Mouse (Mus musculus) embryonic facial prominence, embryonic 12.5 days (tissue): ENCODE data around the gene Tenm2. TPM values are rescaled to one million over a fixed set of nuclear protein-coding genes. Genes with fewer than 3 reads are reported as not detected.

Experiments
- ATAC-seq: fragments of 200-750 bp; cut with Nextera tagmentation; 2 replicates; pipeline ENCODE4 v1.8.0; 2017; ENCODE audit not compliant: insufficient number of reproducible peaks, insufficient read depth, low FRiP score, low TSS enrichment
- H3K27ac ChIP-seq: fragments of 300-500 bp; sonication (generic); 2 replicates; pipeline ENCODE4 v1.5.1; 2016; ENCODE audit warnings: mild to moderate bottlenecking
- H3K27me3 ChIP-seq: fragments of 300-500 bp; sonication (generic); 2 replicates; pipeline ENCODE4 v1.6.1; 2016; ENCODE audit warnings: mild to moderate bottlenecking, moderate library complexity
- H3K36me3 ChIP-seq: fragments of 300-500 bp; sonication (generic); 2 replicates; pipeline ENCODE4 v1.6.1; 2016; ENCODE audit warnings: mild to moderate bottlenecking
- H3K4me1 ChIP-seq: fragments of 300-500 bp; sonication (generic); 2 replicates; pipeline ENCODE4 v1.6.1; 2016
- H3K4me2 ChIP-seq: fragments of 300-500 bp; sonication (generic); replicated peaks from 2 replicates; pipeline ENCODE4 v1.6.1; 2016; ENCODE audit warnings: mild to moderate bottlenecking, moderate library complexity
- H3K4me3 ChIP-seq: fragments of 300-500 bp; sonication (generic); 2 replicates; pipeline ENCODE4 v1.5.1; 2016; ENCODE audit warnings: mild to moderate bottlenecking
- H3K9ac ChIP-seq: fragments of 300-500 bp; sonication (generic); 2 replicates; pipeline ENCODE4 v1.6.1; 2016; ENCODE audit warnings: mild to moderate bottlenecking, moderate library complexity
- H3K9me3 ChIP-seq: fragments of 300-500 bp; sonication (generic); 2 replicates; pipeline ENCODE4 v1.6.1; 2016; ENCODE audit warnings: mild to moderate bottlenecking, moderate library complexity
- WGBS: fragments of 180-500 bp; shearing (Covaris S2); methylation state at CpG from one replicate; pipeline ENCODE4 v1.1.7; 2016; 5-methylcytosine and 5-hydroxymethylcytosine counted together
- polyA plus RNA-seq: library from polyadenylated mRNA; unstranded; fragments of >200 nt; fragmentation: Nextera tagmentation; extraction: Ambion mirVana; gene quantifications from 2 replicates; pipeline ENCODE4 v1.2.1, GENCODE M21; 2016

The Tenm2 gene
- polyA plus RNA-seq, 1 experiment from 2014 or later: 3.4 TPM

DNA sequence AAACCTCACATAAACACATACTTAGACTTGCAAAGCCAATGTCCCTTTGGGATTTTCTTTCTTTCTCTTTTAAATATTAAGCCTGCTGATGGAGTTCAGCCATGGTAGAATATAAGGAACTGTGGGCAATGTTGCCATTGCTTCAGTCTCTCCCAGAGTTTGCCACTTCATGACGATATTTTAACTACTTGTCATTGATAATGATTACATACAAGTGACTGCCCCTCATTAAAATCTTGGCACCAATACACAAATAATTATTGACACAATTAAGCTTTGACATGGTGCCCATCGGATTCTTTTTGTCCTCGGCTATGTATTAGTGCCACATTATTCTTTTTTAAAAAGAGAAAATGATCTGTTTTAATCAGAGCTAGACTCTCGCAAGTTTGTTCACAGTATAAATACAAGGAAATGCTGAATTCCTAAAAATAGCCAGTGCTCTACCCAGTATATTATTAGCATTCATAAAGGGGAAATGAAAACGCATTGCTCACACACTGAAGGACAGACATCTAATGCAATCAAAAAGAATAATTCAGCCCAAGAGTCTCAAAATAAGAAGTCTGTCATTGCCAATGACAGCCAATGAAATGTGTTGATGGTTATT lies 158.7 kb downstream of the Tenm2 start:
- Histone ChIP-seq H3K4me2 (no peak overlapping the region), H3K9ac (no peak overlapping the region), H3K27ac (no peak overlapping the region), H3K4me3 (no peak overlapping the region), H3K9me3 (no peaks in the 10 kb centered on the region), H3K27me3 (no peaks in the 10 kb centered on the region), H3K36me3 (no peaks in the 10 kb centered on the region), H3K4me1 (no peaks in the 10 kb centered on the region)
- WGBS: 86% methylated on average over 5 of the region's 5 CpGs
- no peak for ATAC-seq

DNA sequence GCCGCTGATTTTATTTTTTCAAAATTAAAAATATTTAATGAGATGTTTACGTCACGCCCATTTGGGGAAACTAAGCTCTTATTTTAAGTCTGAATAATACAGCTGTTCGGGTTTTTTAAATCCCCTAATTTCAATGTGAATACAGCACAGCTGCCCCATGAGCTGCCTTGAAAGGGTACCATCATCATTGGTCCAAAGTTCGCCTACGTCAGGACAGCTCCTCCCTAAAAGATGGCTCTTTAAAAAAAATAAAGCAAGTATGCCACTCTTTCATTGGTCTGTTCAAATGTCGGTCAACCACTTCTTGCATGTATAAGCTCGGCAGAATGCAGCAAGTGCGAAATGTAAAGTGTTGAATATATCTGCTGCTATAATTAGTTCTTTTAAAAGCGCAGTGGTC lies 160.4 kb downstream of the Tenm2 start:
- no peaks in the 10 kb centered on the region for H3K4me1 ChIP-seq
- no peak overlapping the region for H3K4me3 ChIP-seq
- H3K27me3 ChIP-seq: no peaks in the 10 kb centered on the region
- no peaks in the 10 kb centered on the region for H3K36me3 ChIP-seq
- WGBS: 88% methylated on average over 10 of the region's 10 CpGs
- H3K27ac ChIP-seq: no peak overlapping the region
- H3K9ac ChIP-seq: no peak overlapping the region
- H3K4me2 ChIP-seq: no peak overlapping the region
- ATAC-seq: no peak
- H3K9me3 ChIP-seq: no peaks in the 10 kb centered on the region

DNA sequence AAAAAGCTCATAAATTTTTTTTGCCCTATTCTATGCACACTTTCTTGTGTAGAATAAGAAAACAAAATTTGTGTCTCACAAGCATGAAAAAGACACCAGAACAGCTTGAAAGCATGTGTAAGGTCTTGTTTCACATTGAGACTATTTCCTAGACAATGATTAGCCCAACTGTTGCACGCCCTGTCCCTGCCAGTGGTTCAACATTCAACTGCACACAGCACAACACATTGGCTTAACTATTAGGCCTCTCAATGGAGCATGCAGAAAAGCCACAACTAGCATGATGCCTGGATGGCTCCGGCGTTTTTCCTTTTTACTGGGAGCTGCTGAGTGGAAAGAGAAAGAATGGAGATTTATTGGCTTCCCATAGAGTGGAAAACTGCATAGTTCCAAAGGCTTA lies 170.3 kb downstream of the Tenm2 start:
- ATAC-seq: no peak
- no peaks in the 10 kb centered on the region for H3K36me3 ChIP-seq

DNA sequence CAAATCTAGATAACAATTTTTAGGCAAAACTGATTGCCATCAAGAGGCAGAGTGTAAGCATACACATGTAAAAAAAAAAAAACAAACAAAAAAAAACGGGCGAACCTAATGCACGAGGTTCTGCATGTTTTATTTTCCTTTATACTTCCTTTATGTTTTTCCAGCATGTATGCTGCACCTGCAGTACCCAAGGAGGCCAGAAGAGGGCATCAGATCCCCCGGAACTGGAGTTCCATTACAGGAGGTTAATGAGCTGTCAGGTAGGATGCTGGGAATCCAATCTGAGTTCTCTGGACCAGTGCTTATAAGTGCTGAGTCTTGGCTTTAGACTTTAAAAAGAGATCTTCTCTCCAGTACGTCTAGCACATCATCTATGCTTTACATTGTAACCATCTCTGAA lies 189.1 kb downstream of the Tenm2 start:
- no peaks in the 10 kb centered on the region for H3K4me1 ChIP-seq
- H3K27ac ChIP-seq: no peak overlapping the region
- H3K4me2 ChIP-seq: no peak overlapping the region
- no peak overlapping the region for H3K9ac ChIP-seq
- no peaks in the 10 kb centered on the region for H3K36me3 ChIP-seq
- no peaks in the 10 kb centered on the region for H3K27me3 ChIP-seq
- H3K4me3 ChIP-seq: no peak overlapping the region
- no peaks in the 10 kb centered on the region for H3K9me3 ChIP-seq
- no peak for ATAC-seq
- WGBS: 64% methylated on average over 5 of the region's 5 CpGs

More for the DNA sequence above, 170.3 kb downstream of the Tenm2 start:
- WGBS: 82% methylated on average over 3 of the region's 3 CpGs
- H3K9me3 ChIP-seq: no peaks in the 10 kb centered on the region
- H3K27me3 ChIP-seq: no peaks in the 10 kb centered on the region
- H3K27ac ChIP-seq: no peak overlapping the region
- no peak overlapping the region for H3K9ac ChIP-seq
- no peak overlapping the region for H3K4me3 ChIP-seq
- no peak overlapping the region for H3K4me2 ChIP-seq
- H3K4me1 ChIP-seq: no peaks in the 10 kb centered on the region

DNA sequence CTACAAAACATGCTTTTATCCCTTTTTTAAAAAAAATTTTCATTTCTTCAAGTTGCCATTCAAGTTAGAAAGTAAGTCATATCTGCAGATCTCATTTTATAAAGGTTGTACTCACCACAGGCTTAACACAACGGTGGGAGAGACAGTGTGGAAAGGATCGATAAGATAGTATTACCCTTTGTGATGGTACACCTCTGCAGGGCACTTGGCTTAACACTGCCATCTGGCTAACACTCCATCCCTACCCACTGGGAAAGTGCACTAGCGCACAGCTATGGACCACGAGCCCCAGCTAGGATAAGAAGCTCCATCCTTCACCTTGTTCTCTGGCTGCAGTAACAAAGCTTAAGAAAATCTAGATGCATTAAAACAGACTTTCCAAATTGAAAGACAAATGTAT lies 194.5 kb downstream of the Tenm2 start:
- no peaks in the 10 kb centered on the region for H3K27me3 ChIP-seq
- H3K9ac ChIP-seq: no peak overlapping the region
- H3K27ac ChIP-seq: no peak overlapping the region
- WGBS: 71% methylated on average over 4 of the region's 4 CpGs
- no peak overlapping the region for H3K4me2 ChIP-seq
- no peaks in the 10 kb centered on the region for H3K36me3 ChIP-seq
- H3K9me3 ChIP-seq: no peaks in the 10 kb centered on the region
- H3K4me1 ChIP-seq: no peaks in the 10 kb centered on the region
- no peak for ATAC-seq
- no peak overlapping the region for H3K4me3 ChIP-seq

- no peaks in the 10 kb centered on the region for H3K9me3 ChIP-seq
- no peak overlapping the region for H3K4me3 ChIP-seq
- no peaks in the 10 kb centered on the region for H3K27me3 ChIP-seq
- no peak overlapping the region for H3K4me2 ChIP-seq
- no peaks in the 10 kb centered on the region for H3K4me1 ChIP-seq
- 73% methylated on average over 3 of the region's 3 CpGs for WGBS
- no peaks in the 10 kb centered on the region for H3K36me3 ChIP-seq
- ATAC-seq: no peak
- H3K9ac ChIP-seq: no peak overlapping the region
- H3K27ac ChIP-seq: no peak overlapping the region
Observed at GRCm38 (mm10) chr11:37039283-37039682, 196.5 kb downstream of the Tenm2 start.

- Histone ChIP-seq H3K9ac (no peak overlapping the region), H3K27ac (no peak overlapping the region), H3K4me2 (no peak overlapping the region), H3K36me3 (no peaks in the 10 kb centered on the region), H3K9me3 (no peaks in the 10 kb centered on the region), H3K4me3 (no peak overlapping the region), H3K4me1 (0 out of 2 replicates have a peak, but pooled peaks cover 4% of the 10 kb centered on the region), H3K27me3 (no peaks in the 10 kb centered on the region)
- ATAC-seq: no peak
- 42% methylated on average over 7 of the region's 7 CpGs for WGBS
Observed at GRCm38 (mm10) chr11:37031305-37032055, 204.3 kb downstream of the Tenm2 start.

DNA sequence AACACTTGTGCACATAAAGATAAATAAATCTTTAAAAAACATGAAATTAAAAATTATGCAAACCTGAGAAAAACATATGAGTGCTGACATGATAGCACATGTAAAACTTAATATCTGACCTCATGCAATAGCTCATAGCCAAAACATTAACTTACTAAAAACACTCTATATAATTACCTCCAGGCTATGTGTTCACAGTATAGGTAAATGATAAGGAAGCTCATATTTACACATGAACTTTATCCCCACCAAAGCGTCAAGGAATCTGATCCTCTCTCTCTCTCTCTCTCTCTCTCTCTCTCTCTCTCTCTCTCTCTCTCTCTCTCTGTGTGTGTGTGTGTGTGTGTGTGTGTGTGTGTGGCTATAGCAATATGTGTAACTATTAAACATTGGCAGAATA lies 223.9 kb downstream of the Tenm2 start:
- H3K4me3 ChIP-seq: no peak overlapping the region
- WGBS: 69% methylated on average over 1 of the region's 1 CpGs
- no peak overlapping the region for H3K9ac ChIP-seq
- no peak for ATAC-seq
- H3K9me3 ChIP-seq: no peaks in the 10 kb centered on the region
- no peaks in the 10 kb centered on the region for H3K27me3 ChIP-seq
- no peak overlapping the region for H3K27ac ChIP-seq
- H3K4me2 ChIP-seq: no peak overlapping the region
- H3K36me3 ChIP-seq: no peaks in the 10 kb centered on the region
- H3K4me1 ChIP-seq: no peaks in the 10 kb centered on the region

DNA sequence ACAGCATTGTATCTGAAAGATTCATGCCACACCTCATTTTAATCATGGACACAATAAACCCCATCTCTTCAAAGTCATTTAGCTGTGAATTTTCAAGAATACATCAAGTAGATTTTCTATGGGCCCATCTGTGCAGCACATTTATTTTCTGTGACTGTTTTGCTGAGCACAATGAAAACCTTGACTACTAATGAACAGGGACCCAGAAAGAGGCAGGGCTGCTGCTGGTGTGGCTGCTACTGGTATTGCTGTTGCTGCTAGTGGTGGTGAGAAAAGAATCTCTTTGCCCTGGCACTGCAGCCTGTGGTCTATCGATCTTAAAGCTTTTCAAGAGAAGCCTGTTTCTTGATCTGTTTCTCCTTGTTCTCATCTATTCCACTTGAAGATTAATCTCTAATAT lies 226.5 kb downstream of the Tenm2 start:
- ATAC-seq: no peak
- 73% methylated on average over 1 of the region's 1 CpGs for WGBS
- Histone ChIP-seq H3K4me3 (no peak overlapping the region), H3K27ac (no peak overlapping the region), H3K27me3 (no peaks in the 10 kb centered on the region), H3K4me2 (no peak overlapping the region), H3K9me3 (no peaks in the 10 kb centered on the region), H3K4me1 (no peaks in the 10 kb centered on the region), H3K36me3 (no peaks in the 10 kb centered on the region), H3K9ac (no peak overlapping the region)

DNA sequence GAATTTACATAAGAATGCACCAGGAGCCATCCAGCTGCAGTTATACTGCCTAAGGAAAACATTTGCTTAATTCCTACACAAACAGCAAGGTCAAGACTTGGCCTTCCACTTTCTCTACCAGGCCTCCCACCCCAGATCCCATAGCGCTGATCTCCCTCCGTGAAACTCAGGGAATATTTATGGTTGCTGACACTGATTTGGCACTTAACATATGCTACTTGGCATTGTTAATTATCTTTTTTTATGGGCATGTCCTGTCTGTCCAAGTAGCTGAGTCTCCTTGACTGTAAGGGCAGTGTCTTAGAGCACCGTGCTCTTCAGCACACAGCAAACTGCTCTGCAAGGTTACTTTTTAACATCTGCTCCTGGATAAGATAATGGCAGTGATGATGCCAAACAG lies 238.1 kb downstream of the Tenm2 start:
- H3K9ac ChIP-seq: no peak overlapping the region
- 52% methylated on average over 3 of the region's 3 CpGs for WGBS
- no peaks in the 10 kb centered on the region for H3K36me3 ChIP-seq
- H3K4me1 ChIP-seq: no peaks in the 10 kb centered on the region
- H3K4me2 ChIP-seq: no peak overlapping the region
- H3K27ac ChIP-seq: no peak overlapping the region
- no peak for ATAC-seq
- no peak overlapping the region for H3K4me3 ChIP-seq
- no peaks in the 10 kb centered on the region for H3K9me3 ChIP-seq
- no peaks in the 10 kb centered on the region for H3K27me3 ChIP-seq

- WGBS: 56% methylated on average over 3 of the region's 3 CpGs
- Histone ChIP-seq H3K4me2 (no peak overlapping the region), H3K4me3 (no peak overlapping the region), H3K36me3 (no peaks in the 10 kb centered on the region), H3K9me3 (no peaks in the 10 kb centered on the region), H3K27ac (no peak overlapping the region), H3K27me3 (no peaks in the 10 kb centered on the region), H3K4me1 (0 out of 2 replicates have a peak, but pooled peaks cover 3% of the 10 kb centered on the region), H3K9ac (no peak overlapping the region)
- no peak for ATAC-seq
Observed at GRCm38 (mm10) chr11:36990895-36991294, 244.9 kb downstream of the Tenm2 start.

DNA sequence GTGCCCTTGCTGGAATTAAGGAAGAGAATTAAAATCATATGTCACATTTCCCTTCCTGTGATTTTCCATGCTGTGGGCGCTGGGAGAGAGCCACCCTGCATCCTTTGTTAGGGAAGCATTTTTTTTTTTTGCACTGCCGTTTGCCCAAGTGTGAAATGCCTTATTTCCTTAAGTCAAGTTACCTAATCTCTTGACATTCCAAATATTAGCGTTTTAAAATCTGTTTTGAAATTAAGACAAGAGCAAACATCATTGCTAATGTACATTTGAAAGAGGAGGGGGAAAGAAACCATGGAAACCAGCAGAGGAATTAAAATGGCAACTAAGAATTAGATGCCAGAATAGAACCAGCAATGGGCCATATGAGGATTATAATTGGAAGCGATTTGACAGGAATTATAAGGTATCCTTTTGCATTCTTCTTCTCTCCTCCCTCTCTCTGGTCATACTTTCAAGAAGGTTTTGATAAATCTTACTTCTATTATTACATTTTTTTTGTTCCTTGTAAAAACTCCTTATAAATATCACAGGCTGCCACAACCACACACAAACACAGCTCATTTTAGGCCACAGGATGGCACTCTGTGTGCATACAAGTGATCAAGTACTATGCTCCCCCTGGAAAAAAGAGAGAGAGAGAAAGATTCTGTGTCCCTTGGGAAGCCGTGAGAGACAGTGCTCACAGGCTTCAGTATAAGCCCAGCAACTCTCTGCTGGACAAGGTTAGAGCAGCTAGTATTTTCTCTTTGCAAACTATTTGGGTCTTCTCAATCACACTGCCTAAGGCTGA lies 246.8 kb downstream of the Tenm2 start:
- Histone ChIP-seq H3K27me3 (no peaks in the 10 kb centered on the region), H3K4me1 (0 out of 2 replicates have a peak, but pooled peaks cover 3% of the 10 kb centered on the region), H3K4me2 (no peak overlapping the region), H3K36me3 (no peaks in the 10 kb centered on the region), H3K9ac (no peak overlapping the region), H3K27ac (no peak overlapping the region), H3K9me3 (no peaks in the 10 kb centered on the region), H3K4me3 (no peak overlapping the region)
- 35% methylated on average over 5 of the region's 5 CpGs for WGBS
- no peak for ATAC-seq
